Mouse (Mus musculus) megakaryocyte-erythroid progenitor cell, adult 5-6 weeks (primary cell): ENCODE measurements around the gene Carmil1. TPM values are rescaled to one million over a fixed set of nuclear protein-coding genes. Genes with fewer than 3 reads are reported as not detected.

Source experiments
- ATAC-seq: replicated peaks from 2 replicates; pipeline ENCODE4 v1.8.0; 2016; ENCODE audit warnings: mild to moderate bottlenecking, inconsistent platforms; ENCODE audit not compliant: severe bottlenecking, poor library complexity, low FRiP score, low TSS enrichment
- total RNA-seq, 2 experiments: library from RNA; stranded (forward) in 1 of 2; stranded (reverse) in 1 of 2; fragments of 200-1000, 215-1000 nt in 1 of 2; fragments of >200 nt in 1 of 2; fragmentation: Nextera tagmentation in 1 of 2; gene quantifications; 2 replicates each; pipeline ENCODE4 v1.2.3; 2014 to 2017

Carmil1 gene
- total RNA-seq, 2 experiments from 2014 or later = not detected

DNA sequence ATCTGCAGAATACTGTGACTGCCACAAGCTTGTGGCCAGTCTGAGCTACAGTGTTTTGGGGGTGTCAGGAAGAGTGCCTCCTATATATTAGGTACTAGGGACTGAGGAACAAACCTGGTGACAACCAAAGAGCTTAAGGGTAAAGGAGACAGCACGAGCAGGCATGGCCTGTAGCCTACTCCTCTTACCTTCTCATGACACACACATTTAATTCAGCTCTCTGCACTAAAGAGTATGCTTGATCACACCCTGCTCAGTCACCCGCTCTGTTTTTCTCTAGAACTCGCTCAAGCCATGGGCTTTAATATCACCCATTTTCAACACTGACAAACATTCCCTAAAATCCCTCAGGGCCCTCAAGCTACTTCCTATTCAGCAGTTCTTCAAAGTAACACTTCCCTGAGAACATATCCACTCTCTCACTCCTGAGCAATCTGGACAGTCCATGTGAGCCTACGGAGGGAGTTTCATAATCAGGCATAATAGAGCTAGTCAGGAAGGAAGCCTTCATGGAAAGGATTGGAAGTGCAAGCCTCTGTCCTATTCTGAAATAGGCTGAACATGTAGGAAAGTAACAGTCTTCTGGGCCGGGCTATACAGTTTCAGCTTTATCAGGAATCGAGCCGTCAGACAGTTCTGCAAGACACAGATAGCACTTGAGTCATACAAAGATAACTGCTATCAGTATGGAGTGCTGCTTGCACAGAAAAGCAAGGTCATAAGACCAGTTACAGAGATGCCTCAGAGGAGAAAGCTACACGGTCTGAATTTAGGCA, 121.2 kb downstream of the Carmil1 start:
- ATAC-seq = peak; percentile 96

DNA sequence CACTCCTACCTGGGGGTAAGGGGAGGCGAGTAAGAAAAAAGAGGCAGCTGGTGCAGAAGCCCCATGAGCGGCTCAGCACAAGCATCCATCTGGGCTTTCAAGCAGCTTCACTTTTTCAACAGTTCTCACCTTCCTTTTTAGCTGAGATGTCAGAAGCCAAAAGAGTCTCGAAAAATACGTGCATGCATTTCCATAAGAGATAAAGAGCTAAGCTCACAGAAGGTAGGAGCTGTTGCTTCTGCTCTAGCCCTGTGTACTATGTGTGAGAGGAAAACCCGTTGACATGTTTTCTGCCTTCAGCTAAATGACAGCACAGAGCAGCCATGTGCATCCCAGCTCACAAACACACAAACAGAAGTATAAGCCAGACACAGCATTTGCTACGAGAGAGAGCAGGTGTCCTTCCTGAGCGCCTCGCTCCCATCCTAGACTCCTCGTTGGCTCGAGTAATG, 123.0 kb downstream of the Carmil1 start:
- ATAC-seq = no peak

- no peak for ATAC-seq
Measured at GRCm38 (mm10) chr13:24155190-24155589, 125.4 kb downstream of the Carmil1 start.

- ATAC-seq = no peak
Measured at GRCm38 (mm10) chr13:24154281-24155061, 126.1 kb downstream of the Carmil1 start.

DNA sequence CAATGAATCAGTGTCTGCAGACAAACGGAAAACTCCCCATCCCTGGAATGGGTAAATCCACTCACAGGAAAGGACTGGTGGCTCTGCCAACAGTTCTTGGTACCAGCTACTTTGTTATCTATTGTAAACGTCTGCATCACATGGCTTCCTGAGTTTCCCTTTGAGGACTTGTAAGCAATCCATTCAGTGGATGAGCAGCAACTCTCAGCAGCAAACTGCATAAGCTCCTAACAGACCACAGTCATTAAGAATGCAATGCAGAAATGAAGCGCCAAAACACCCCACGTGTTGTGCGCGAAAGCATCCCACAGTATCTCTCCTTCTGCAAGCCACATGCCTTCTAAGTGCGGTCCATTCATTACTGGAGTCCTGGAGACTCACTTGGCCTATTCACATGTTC, 128.0 kb downstream of the Carmil1 start:
- ATAC-seq = no peak

- ATAC-seq = no peak
Measured at GRCm38 (mm10) chr13:24151335-24151734, 129.3 kb downstream of the Carmil1 start.

- ATAC-seq = no peak
Measured at GRCm38 (mm10) chr13:24148549-24148948, 132.0 kb downstream of the Carmil1 start.

DNA sequence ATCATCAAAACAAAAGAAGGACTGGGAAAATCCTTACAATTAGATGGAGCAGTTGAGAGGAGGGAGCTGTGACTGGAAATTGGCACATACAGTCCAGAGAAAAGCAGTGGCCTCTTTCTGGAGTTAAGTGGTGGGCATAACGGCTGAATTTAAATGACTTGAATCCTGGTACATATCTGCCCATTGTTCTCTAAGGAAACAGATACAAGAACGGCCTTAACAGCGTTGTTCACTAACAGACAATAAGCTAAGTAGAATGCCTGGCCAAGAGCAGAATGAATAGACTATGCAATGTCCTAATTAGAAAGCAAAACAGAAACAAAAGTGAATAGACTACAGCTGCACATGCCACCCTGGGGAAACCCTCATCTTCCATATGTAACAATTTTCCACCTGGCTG, 133.6 kb downstream of the Carmil1 start:
- ATAC-seq = no peak

DNA sequence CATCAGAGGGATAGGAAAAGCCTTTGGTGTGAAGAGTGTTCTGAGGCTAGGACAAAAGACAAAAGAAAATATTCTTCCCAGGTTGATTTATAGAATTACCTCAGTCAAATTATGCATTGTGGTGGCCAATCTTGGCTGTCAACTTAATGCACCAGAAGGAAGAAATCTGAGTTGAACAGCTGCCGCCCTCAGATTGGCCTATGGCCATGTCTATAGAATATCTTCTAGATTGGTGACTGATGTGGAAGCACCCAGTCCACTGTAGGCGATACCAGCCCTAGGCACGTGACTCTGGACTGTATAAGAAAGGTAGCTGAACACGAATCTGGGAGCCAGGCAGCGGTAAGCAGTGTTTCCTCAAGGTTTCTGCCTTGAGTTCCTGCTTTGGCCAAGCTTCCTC, 134.1 kb downstream of the Carmil1 start:
- ATAC-seq = no peak

DNA sequence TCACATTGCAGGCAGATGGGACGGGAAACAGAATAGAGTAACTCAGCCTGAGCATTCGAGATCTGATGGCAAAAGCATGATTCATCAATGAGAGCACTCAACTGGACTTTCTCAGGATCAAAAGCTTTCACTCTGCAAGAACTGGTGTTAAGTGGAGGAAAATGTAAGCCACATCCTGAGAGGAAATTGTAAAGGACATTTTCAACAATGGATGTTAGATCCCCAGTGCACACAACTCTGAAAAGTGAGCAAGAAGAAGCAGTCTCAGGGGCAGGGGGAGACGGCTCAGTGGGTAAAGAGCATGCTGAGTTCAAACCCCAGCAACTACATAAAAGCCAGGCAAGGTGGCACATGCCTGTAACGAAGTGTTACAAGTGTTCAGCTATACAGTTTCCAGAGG, 135.7 kb downstream of the Carmil1 start:
- no peak for ATAC-seq

DNA sequence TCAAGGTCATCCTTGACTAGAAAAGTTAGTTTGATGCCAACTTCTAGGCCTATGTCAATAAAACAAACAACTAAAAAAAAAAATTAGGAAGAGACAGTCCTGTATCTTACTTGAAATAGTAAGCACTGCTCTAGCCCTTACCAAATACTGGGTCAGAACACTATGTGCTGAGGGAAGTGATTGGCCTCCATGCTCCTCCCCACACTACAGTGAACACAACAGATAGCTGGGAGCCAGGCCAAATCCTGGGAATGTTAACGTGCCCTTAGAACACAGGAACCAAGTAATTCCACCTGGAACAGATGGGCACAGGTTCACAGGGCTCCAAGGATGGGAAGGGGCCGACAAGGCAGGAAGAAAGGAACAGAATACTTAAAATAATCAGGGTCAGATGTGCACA, 136.5 kb downstream of the Carmil1 start:
- ATAC-seq = no peak

DNA sequence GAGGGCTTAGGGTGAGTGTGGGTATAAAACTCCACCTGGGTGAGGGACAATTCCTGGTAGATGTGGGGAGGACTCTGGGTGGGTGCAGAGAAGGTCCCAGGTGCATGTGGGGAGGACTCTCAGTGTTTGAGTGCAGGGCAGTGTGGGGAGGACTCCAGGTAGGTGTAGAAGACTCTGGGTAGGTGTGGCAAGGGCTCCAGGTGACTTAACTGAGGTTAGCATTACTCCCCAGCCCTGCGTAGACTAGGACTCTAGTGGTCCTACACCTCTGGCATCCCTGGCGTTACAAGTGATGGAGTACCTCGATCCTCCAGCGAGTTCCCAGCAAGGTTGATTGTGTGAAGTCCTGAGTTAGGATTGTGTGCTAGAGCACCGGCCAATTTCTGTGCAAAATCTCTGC, 143.8 kb downstream of the Carmil1 start:
- ATAC-seq = no peak

DNA sequence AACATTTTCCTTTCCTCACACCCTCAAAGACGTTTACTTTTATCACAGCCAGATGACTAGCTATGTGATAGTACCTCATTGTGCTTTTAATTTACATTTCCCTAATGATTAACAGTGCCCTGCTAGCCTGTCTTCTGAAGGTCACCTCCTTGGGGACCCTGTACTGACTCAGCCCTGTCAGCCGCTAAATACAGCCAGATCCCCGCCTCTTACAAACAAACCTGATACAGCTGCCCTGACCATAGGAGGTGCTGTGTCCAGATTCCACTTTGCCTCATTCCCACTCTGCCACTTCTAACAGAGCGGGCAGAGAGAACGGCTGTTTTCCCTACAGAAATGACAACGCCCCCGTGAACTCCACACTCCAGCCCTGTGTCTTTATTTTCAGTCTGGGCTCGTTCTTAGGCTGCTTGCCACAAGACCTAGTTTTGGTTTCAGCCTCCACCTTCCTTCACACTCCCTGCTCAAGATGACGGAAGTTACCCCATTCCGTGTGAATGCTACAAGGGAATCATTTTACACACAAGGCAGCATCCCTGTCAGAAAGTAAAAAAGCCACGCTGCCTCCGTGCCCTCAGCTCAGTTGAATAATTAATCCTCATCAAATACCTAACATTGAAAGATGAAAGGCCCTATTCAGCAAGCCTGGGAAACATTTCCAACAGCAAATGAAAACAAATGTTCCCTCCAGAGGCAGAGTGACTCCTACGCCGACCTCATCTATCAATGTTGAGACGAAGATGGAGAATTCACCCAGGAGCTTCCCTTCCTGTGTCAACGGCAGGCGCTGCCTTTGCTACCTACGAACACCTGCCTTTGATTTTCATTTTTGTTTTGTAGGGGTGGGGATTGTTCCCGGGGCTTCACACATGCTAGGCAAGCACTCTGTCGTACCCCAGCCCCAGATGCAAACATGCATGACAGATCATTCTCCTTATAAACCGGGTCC, 145.0 kb downstream of the Carmil1 start:
- no peak for ATAC-seq

DNA sequence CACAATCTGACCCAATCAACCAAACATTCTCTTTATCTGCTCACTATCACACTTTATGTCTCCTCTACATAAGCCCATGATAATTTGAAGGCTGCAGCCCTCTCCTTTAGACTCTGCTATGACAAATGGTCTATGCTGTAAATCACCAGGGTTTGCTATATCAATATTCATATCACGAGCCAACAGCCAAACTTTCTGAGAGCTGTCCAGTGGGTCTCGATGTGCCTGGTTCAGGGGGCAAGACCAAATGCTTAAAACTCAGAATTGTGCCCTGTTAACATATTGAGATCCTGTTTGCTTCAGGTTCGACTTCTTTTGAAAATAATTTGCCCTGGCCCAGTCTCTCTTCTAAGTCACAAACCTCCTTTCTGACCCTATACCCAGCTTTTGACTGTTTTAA, 147.7 kb downstream of the Carmil1 start:
- no peak for ATAC-seq

- no peak for ATAC-seq
Measured at GRCm38 (mm10) chr13:24131319-24131718, 149.3 kb downstream of the Carmil1 start.

DNA sequence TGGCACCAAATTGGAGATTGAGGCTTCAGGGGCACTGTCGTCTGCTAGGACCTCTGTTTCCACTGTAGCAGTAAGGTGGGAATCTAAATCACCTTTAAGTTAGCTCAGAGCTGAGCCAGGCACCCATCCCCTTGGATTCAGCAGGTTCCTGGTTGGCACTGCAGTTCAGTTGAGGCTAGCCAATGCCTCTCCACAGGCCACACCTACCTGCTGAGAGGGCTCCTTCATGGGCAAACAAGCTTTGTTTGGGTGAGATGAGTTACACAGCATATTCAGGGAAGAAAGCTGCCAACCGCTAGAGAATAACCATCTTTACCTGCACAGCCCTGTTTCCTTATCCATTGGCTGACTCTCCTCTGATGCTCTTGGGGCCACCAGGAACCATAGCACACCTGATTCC, 149.9 kb downstream of the Carmil1 start:
- ATAC-seq = no peak

DNA sequence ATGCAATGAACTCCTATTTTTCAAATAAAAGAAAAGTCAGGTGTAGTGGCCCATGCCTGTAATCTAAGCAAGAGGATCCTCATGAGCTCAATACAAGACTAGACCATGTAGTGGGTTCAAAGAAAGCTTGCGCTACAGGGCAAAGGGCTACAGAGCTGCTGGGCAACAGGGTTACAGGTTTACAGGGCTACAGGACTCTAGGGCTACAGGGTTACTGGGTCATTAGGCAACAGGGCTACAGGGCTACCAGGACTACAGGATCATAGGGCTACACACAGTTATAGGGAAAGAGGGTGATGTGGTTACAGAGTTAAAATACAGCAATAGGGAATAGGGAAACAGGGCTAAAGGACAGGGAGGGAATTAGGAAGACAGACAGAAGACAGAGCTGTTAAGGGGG, 151.9 kb downstream of the Carmil1 start:
- ATAC-seq = no peak

GRCm38 (mm10) chr13:24125865-24126264, 154.7 kb downstream of the Carmil1 start:
- ATAC-seq = no peak

- no peak for ATAC-seq
Measured at GRCm38 (mm10) chr13:24117181-24117812, 163.3 kb downstream of the Carmil1 start.
